Mouse (Mus musculus): ENCODE measurements around the gene Pex19. TPM values are rescaled to one million over a fixed set of nuclear protein-coding genes. Genes with fewer than 3 reads are reported as not detected.

Gene Pex19
- polyA plus RNA-seq, 1 experiment, result 32.8 TPM

DNA sequence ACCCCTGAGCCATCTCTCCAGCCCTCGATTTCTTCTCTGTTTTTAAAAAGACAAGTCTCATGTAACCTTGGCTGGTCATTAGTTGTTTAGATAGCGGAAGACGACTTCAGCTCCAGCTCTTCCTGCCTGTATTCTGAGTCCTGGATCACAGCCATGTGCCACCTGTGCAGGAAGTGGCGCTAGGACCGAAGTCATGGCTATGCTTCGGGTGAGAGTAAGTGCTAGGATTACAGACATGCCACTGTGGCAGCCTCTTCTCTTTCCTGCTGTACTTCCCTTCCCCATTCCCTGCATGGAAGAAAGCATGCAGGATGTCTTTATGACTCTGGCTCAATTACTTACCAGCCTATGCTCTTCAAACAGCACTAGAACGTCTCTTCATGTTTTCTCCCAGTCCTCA, 52.5 kb downstream of the Pex19 start:
- 73% methylated on average over 7 of the region's 7 CpGs for WGBS
- no peaks in the 10 kb centered on the region for H3K4me1 ChIP-seq (ENCODE audit: control insufficient read depth, insufficient read depth, low read length)
- H3K4me3 ChIP-seq (replicated peaks; ENCODE audit: control insufficient read depth, low read depth, low read length), result no peak overlapping the region
- no peak overlapping the region for H3K27ac ChIP-seq (ENCODE audit: control insufficient read depth, insufficient read depth, low read depth, low read length, poor library complexity)
- TF ChIP-seq CTCF (IDR thresholded peaks at IDR 0.05; ENCODE audit: control insufficient read depth, insufficient read depth, low read length) (no peak), POLR2A (IDR thresholded peaks at IDR 0.05; ENCODE audit: borderline replicate concordance, control insufficient read depth, low read depth, low read length) (no peak)

DNA sequence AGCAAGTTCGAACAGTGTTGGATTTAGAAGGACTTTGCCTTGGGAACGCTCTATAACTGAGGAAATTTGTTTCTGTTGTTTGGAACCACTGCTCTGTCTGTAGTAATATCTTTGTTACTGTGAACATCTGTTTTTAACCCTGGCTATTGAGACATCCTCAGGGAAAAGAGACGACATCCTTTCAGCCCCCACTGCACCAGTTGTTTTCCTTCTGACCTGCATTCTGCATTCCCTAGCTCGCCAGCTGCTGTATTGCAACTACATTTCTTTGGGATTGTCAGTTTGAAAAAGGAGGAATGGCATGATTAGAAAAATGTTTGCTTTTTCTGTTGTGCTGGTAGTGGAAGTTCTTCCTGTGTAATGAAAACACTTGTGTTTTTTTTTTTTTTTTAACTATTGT, 54.3 kb downstream of the Pex19 start:
- TF ChIP-seq POLR2A (IDR thresholded peaks at IDR 0.05; ENCODE audit: borderline replicate concordance, control insufficient read depth, low read depth, low read length) (no peak), CTCF (IDR thresholded peaks at IDR 0.05; ENCODE audit: control insufficient read depth, insufficient read depth, low read length) (no peak)
- 86% methylated on average over 4 of the region's 4 CpGs for WGBS
- no peak overlapping the region for H3K4me3 ChIP-seq (replicated peaks; ENCODE audit: control insufficient read depth, low read depth, low read length)

DNA sequence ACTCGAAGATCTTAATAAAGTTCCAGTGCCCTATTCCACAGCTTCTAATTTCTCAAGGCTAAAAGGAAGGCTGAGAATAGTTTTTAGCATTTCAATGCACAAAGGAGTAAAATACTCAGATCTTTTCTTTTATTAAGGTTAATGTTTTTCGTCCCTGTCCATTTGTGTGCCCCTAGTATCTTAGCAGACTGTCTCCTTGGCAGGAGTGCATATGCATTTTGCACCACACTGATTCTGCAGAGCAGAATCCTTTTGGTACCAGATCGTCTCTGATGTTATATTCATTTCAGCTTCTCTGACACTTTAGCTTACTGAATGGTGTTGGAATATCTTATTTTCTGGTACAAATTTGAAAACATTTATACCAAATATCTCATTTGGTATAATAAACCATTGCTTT, 55.2 kb downstream of the Pex19 start:
- no peaks in the 10 kb centered on the region for H3K4me1 ChIP-seq (ENCODE audit: control insufficient read depth, insufficient read depth, low read length)
- H3K27ac ChIP-seq (ENCODE audit: control insufficient read depth, insufficient read depth, low read depth, low read length, poor library complexity), result no peak overlapping the region
- TF ChIP-seq CTCF (IDR thresholded peaks at IDR 0.05; ENCODE audit: control insufficient read depth, insufficient read depth, low read length) (no peak), POLR2A (IDR thresholded peaks at IDR 0.05; ENCODE audit: borderline replicate concordance, control insufficient read depth, low read depth, low read length) (no peak)
- H3K4me3 ChIP-seq (replicated peaks; ENCODE audit: control insufficient read depth, low read depth, low read length), result no peak overlapping the region
- WGBS, result 86% methylated on average over 3 of the region's 3 CpGs

More for the DNA sequence above, 54.3 kb downstream of the Pex19 start:
- Histone ChIP-seq H3K4me1 (ENCODE audit: control insufficient read depth, insufficient read depth, low read length) (no peaks in the 10 kb centered on the region), H3K27ac (ENCODE audit: control insufficient read depth, insufficient read depth, low read depth, low read length, poor library complexity) (no peak overlapping the region)

DNA sequence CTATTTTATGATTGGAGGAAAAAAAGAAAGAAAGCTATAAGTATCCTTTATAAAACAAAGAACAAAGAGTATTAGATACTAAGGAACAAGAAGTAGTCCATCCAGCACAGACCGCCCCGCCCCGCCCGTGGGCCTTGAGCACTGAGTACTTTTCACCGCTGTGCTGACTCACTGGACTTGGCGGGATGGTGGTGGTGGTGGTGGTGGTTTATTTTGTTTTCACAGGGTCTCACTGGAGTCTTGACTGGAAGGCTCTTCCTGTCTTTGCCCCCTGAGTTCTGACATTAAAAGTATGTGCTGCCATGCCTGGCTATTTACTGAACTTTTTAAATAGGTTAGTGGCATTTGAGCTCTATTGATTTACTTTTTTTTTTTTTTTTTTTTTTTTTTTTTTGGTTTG, 56.5 kb downstream of the Pex19 start:
- H3K27ac ChIP-seq (ENCODE audit: control insufficient read depth, insufficient read depth, low read depth, low read length, poor library complexity), result no peak overlapping the region
- TF ChIP-seq CTCF (IDR thresholded peaks at IDR 0.05; ENCODE audit: control insufficient read depth, insufficient read depth, low read length) (no peak), POLR2A (IDR thresholded peaks at IDR 0.05; ENCODE audit: borderline replicate concordance, control insufficient read depth, low read depth, low read length) (no peak)
- no peaks in the 10 kb centered on the region for H3K4me1 ChIP-seq (ENCODE audit: control insufficient read depth, insufficient read depth, low read length)
- no peak overlapping the region for H3K4me3 ChIP-seq (replicated peaks; ENCODE audit: control insufficient read depth, low read depth, low read length)
- 94% methylated on average over 6 of the region's 6 CpGs for WGBS

DNA sequence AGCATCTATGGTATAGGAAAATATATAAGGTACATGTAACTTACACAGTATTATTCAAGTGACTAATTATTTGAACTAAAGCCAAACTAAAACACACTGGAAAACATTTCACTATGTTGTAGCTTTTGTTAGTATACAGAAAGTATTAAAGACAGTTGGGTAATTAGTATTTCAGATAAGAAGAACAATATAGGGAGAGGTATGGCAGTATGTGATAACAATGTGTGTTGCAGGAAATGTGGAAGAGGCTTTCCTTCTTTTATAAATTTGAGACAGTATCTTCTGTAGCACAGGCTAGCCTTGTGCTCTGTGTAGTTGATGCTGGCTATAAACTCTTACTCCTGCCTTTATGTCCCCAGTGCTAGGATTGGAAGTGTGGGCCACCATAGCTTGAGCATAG, 57.4 kb downstream of the Pex19 start:
- Histone ChIP-seq H3K27ac (ENCODE audit: control insufficient read depth, insufficient read depth, low read depth, low read length, poor library complexity) (no peak overlapping the region), H3K4me3 (replicated peaks; ENCODE audit: control insufficient read depth, low read depth, low read length) (no peak overlapping the region), H3K4me1 (ENCODE audit: control insufficient read depth, insufficient read depth, low read length) (no peaks in the 10 kb centered on the region)
- no peak for TF ChIP-seq POLR2A (IDR thresholded peaks at IDR 0.05; ENCODE audit: borderline replicate concordance, control insufficient read depth, low read depth, low read length)
- no peak for TF ChIP-seq CTCF (IDR thresholded peaks at IDR 0.05; ENCODE audit: control insufficient read depth, insufficient read depth, low read length)

Other genes starting within 250 kb of the Pex19 start
- gene Gm10521, start 231.1 kb upstream of the Pex19 start, polyA plus RNA-seq (2011; ENCODE audit: insufficient read depth, insufficient read length, low replicate concordance, missing spikeins), result 6.1 and 16.0 TPM in 2 replicates
- gene Slamf6, start 209.2 kb upstream of the Pex19 start, polyA plus RNA-seq (2011; ENCODE audit: insufficient read depth, insufficient read length, low replicate concordance, missing spikeins), result 21.2 and 30.2 TPM in 2 replicates
- 1.8 and 2.2 TPM in 2 replicates for gene Vangl2, start 98.3 kb upstream of the Pex19 start, polyA plus RNA-seq (2011; ENCODE audit: insufficient read depth, insufficient read length, low replicate concordance, missing spikeins)
- gene Nhlh1, start 69.2 kb upstream of the Pex19 start, polyA plus RNA-seq (2011; ENCODE audit: insufficient read depth, insufficient read length, low replicate concordance, missing spikeins), result not detected in 2 replicates
- gene Copa, start 44.2 kb upstream of the Pex19 start, polyA plus RNA-seq (2011; ENCODE audit: insufficient read depth, insufficient read length, low replicate concordance, missing spikeins), result 35.1 and 45.8 TPM in 2 replicates
- 15.7 and 47.9 TPM in 2 replicates for gene Ncstn, start 44.0 kb upstream of the Pex19 start, polyA plus RNA-seq (2011; ENCODE audit: insufficient read depth, insufficient read length, low replicate concordance, missing spikeins)
- gene Dcaf8, start 21.3 kb downstream of the Pex19 start, polyA plus RNA-seq (2011; ENCODE audit: insufficient read depth, insufficient read length, low replicate concordance, missing spikeins), result 56.2 and 72.7 TPM in 2 replicates
- gene Pea15a, start 80.0 kb downstream of the Pex19 start, polyA plus RNA-seq (2011; ENCODE audit: insufficient read depth, insufficient read length, low replicate concordance, missing spikeins), result 12.7 and 28.0 TPM in 2 replicates
- gene Casq1, start 93.1 kb downstream of the Pex19 start, polyA plus RNA-seq (2011; ENCODE audit: insufficient read depth, insufficient read length, low replicate concordance, missing spikeins), result 2.8 TPM in 1 of 2 replicates, not detected in the other
- gene Atp1a4, start 131.7 kb downstream of the Pex19 start, polyA plus RNA-seq (2011; ENCODE audit: insufficient read depth, insufficient read length, low replicate concordance, missing spikeins), result not detected in 2 replicates
- 16.4 and 25.4 TPM in 2 replicates for gene Igsf8, start 134.9 kb downstream of the Pex19 start, polyA plus RNA-seq (2011; ENCODE audit: insufficient read depth, insufficient read length, low replicate concordance, missing spikeins)
- 2.9 and 5.7 TPM in 2 replicates for gene Atp1a2, start 171.3 kb downstream of the Pex19 start, polyA plus RNA-seq (2011; ENCODE audit: insufficient read depth, insufficient read length, low replicate concordance, missing spikeins)
- gene Kcnj9, start 202.6 kb downstream of the Pex19 start, polyA plus RNA-seq (2011; ENCODE audit: insufficient read depth, insufficient read length, low replicate concordance, missing spikeins), result 1.2 TPM in 1 of 2 replicates, not detected in the other
- 1.0 and 2.3 TPM in 2 replicates for gene Kcnj10, start 214.5 kb downstream of the Pex19 start, polyA plus RNA-seq (2011; ENCODE audit: insufficient read depth, insufficient read length, low replicate concordance, missing spikeins)
- gene Pigm, start 249.8 kb downstream of the Pex19 start, polyA plus RNA-seq (2011; ENCODE audit: insufficient read depth, insufficient read length, low replicate concordance, missing spikeins), result 5.2 and 8.8 TPM in 2 replicates

Data from bone marrow, adult 2 months (tissue).